Mouse (Mus musculus) bone marrow, adult 2 months (tissue): ENCODE data around the gene Olfr558.

Experiments
- CTCF ChIP-seq: fragments of 200-500 bp; IDR thresholded peaks from 2 replicates; pipeline ENCODE4 v1.5.1; 2011; ENCODE audit warnings: low read length, control low read depth; ENCODE audit not compliant: control insufficient read depth, insufficient read depth
- POLR2A ChIP-seq: fragments of 200-500 bp; IDR thresholded peaks from 2 replicates; pipeline ENCODE4 v1.6.1; 2011; ENCODE audit warnings: low read depth, mild to moderate bottlenecking, control low read depth, low read length, borderline replicate concordance; ENCODE audit not compliant: control insufficient read depth

DNA sequence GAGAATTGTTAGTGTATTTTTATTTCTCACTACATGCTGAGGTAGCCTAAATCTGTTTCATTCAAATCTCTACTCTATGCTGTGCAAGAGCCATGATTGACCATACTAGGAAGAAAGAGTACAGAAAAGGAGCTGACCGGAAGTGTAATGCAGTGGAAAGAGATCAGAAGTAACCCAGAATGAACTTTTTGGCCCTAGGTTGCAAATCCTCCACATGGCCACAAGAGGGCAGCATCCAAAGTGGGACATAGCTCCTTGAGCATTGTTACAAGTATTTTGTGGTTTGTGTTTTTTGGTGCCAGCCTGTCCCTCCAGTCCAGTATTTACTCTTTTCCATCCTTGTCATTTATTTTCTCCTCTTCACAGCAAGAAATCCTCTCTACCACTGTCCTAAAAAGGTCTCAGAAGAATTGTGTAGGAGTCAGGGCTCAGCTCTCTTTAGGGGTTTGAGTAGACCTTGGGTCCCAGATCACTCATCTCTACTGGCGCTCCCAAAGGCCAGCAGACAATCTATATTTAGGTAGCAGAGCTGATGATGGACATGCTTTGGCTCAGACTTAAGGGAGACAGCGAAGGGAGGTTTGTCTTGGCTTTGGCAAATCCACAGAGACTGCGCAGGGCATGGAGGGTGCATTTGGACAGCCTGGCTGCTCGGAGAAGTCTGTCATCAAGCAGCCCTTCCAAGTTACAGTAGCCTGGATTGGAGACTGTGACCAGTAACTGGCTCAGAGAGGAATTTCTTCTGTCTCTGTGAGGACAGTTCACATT lies 6.5 kb upstream of the Olfr558 start, which contains the start of gene Olfr557:
- TF ChIP-seq CTCF: peak; percentile 68
- TF ChIP-seq POLR2A: no peak
